Mouse (Mus musculus): Measurements from ENCODE around the gene Fblim1.
"Not testable (repeated sequence)": the region's sequence is repeated elsewhere in the genome, so short reads cannot be mapped to it uniquely, and the experiment has no call there.

The Fblim1 gene

DNA sequence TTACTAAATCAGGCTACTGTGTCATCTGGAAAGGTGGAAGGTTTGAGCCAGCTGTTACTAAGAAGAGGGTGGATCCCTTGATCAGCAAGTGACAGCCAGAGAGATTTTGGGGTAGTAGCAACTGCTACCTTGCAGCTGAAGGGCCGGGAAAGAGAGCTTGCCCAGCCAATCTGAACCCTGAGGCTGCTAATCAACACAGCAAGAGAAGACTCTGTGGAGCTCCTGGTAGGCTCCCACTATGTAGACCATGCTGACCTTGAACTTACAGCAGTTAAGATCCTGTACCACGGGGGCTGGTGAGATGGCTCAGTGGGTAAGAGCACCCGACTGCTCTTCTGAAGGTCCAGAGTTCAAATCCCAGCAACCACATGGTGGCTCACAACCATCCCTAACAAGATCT lies 41.2 kb downstream of the Fblim1 start:
- no peak for DNase-seq

- no peak for DNase-seq
These were observed 41.7 kb downstream of the Fblim1 start for GRCm38 (mm10) chr4:141564209-141564608.

DNA sequence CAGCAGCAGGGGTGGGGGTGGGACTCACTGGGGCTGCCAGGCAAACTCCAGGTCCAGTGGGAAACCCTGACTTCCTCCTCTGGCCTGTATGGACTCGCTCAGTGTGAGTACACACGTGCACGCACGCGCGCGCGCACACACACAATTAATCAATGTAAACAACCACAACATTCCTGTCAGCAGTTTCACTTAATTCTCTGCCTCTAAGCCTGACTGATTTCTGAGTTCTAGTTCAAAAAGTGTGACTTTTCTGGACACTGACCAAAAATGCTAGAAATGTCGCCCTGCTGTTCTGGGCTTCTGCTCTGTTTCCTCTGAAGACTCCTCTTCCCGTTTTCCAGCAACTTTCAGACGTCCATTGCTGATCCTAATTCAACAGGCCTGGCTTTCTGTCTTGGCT lies 43.6 kb downstream of the Fblim1 start:
- peak in 1 of 2 experiments; percentile 53 for DNase-seq

DNA sequence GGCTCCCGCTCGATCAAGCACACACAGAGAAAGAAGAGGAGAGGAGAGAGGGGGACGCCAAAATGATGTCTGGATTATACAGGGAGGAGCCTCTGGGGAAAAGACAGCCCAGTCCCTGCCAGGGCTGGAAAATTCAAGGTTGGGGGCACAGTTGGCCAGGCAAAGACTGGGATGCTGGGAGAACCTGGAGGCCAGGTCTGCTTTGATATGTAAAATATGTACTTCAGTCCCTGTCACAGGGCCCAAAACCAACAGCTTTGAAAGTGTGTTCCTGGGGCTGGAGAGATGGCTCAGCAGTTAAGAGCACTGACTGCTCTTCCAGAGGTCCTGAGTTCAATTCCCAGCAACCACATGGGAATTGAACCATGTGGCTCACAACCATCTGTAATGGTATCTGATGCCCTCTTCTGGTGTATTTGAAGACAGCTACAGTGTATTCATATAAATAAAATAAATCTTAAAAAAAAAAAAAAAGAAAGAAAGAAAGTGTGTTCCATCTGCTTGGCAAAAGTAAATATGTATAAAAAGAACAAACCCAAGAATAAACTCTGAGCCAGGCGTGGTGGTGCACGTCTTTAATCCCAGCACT lies 44.5 kb downstream of the Fblim1 start:
- DNase-seq: not testable (repeated sequence)

DNA sequence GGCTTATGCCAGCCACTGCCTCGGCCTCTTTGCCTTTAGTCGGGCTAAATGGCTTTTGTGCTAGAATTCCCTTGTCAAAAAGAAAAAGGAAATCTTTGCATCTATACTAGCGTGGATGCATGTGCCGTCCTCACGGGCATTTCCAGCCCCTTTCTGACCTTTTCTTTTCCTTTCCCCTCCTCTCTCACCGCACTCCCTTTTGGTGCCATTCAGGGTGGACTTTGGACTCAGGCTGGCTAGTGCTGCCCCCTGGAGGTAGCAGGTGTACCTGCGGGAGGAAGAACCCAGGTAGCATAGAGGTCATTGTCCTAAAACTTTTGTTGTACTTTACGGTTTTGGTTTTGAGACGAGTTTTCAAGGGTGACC lies 46.0 kb downstream of the Fblim1 start:
- peak; percentile 77 to 86 for DNase-seq

GRCm38 (mm10) chr4:141559131-141559897 lies 46.6 kb downstream of the Fblim1 start:
- DNase-seq: peak; percentile 75 to 77

- DNase-seq: peak; percentile 45 to 47
These were observed 47.2 kb downstream of the Fblim1 start for GRCm38 (mm10) chr4:141558658-141559057.

DNA sequence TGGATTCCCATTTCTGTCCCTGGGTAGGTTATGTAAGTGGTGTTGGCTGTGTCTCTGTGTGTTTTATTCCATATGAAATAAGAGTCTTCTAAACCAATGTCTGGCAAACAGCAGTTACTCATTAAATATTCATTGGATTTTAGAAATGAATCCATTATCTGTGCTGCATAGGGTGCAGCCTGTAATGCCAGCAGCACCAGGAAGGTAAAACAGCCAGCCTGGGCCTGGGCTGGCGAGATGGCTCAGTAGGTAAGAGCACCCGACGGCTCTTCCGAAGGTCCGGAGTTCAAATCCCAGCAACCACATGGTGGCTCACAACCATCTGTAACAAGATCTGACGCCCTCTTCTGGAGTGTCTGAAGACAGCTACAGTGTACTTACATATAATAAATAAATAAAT lies 49.7 kb downstream of the Fblim1 start:
- DNase-seq: not testable (repeated sequence)

DNA sequence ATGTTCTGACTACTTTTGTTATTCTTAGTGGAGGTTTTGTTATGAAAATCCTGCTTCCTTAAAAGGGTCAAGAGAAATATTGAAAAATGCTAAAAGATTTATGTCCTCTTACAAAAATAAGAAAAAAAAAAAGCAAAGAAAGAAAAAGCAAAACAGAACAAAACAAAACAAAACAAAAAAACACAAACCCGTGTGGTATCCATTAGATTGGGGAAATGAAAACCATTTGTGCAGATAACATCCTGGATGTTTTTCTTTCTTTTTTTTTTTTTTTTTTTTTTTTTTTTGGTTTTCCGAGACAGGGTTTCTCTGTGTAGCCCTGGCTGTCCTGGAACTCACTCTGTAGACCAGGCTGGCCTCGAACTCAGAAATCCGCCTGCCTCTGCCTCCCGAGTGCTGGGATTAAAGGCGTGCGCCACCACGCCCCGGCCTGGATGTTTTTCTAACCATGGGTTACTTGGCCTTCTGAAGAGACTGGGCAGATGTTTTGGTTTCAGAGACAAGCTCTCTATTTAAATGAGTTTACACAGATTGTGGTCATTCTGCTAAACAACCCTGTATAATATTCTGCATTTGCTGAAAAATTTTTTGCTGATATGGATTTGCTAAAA lies 51.5 kb downstream of the Fblim1 start:
- DNase-seq: not testable (repeated sequence)

GRCm38 (mm10) chr4:141552484-141552883 lies 53.4 kb downstream of the Fblim1 start:
- DNase-seq: peak in 1 of 2 experiments; percentile 25

- DNase-seq: no peak
These were observed 58.6 kb downstream of the Fblim1 start for GRCm38 (mm10) chr4:141547299-141547698.

DNA sequence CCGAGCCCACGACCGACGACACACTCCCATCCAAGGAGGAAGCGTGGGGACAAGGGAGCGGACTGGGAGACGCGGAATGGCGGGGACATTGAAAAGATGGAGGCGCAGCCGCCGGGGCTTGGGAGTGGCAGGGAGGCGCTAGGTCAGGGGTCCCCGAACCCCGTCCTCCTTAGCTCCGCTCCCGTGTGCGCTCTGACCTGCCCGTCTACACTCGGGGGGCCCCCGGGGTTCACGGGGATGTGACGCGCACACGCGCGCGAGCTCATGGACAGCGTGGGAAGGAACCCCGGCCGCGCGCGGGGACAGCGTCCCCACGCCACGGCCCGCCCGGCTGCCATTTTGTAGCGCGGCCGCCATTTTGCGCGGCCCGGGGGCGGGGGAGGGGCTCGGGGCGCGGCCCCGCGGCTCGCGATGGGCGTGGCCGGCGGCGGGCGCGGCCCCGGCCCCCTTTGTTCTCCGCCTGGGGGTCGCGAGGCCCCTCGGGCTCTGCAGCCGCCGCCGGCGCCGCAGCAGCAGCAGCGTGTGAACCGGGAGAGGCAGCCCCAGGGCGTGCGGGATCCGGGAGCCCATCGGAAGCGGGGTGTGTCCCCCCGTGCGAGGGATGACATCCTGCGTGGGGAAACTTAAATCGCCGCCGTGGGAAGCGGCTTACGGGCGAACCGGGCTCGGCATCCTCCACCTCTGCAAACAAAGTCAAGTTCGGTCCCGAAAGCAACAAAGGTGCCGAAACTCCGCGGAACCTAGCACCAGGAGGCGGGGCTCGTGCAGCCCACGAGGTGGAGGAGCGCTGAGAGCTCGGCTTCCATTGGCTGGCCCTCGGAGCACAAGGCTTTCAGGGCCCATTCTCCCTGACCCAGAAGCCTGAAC lies 59.3 kb downstream of the Fblim1 start:
- peak; percentile 88 to 91 for DNase-seq

DNA sequence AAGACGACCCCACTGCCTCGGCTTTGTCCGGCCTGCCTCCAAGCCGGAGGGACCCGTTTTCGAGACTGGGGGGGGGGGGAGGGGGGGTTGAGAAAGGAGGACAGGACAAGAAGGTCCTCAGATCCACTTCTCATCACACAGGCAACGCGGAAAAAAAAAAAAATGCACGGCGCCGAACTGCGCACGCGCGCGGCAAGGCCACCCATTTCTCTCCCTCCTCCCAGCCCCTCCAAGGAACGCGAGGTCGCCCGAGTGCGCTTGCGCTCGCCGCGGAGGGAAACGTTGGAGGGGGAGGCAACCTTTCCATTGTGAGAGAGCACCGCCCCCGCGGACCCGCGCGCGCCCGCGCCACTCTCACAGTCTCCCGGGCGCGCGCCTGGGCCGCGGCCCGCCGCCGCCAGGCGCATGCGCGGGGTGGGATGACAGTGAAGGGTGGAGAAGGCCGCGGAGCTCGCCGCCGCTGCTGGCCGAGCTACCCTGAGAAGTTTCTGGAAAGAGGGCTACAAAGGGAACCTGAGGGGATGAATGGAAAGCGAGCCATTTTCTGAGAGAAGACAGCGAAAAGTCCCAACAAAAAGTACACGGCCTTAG lies 60.1 kb downstream of the Fblim1 start:
- DNase-seq: peak; percentile 99

DNA sequence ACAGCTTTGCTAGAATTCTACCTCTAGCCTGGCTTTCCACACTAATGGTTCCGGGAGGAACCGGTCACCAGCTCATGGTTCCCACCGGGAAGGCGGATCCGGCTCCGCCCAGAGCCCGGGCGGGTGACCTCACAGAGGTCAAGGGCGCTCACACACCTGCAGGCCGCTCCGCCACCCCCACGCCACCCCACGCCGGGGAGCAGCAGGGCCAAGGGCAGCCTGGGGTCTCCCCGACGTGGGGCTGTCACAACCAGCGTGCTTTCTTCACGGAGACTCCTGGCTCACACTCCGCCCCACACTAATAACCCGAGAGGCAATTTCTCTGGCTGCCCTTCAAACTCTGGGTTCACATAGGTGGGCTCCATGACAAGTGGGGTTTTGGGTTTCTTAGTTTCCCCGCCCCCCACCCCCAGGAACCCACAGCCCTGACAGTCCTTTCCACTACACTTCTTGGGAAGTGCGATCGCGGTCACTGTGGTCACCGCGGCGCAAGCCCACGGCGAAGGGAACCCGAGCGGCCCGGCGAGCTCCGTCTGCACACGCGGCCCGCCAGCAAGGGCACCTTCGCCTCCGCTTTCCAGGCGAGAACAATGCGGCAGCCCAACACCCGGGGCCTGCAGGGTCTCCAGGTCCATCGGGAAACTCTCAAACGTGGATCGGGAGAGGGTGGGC lies 60.7 kb downstream of the Fblim1 start:
- DNase-seq: peak; percentile 76 to 84

DNA sequence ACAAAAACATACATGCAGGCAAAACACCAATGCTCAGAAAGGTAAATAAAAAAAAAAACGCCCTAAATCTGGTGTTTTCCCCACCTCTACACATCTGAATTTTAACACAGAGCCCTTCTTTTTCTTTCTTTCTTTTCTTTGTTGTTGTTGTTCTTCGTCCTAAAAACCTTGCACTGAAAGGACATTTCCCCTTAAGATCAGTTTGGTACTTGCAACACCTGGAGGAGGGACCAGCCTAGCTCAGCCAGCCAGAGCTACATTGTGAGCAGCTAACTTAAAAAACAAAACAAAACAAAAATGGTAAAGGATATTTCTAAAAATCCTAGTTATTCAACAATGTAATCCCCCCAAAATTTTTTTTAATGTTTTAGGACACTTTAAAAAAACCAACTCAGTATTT lies 61.4 kb downstream of the Fblim1 start:
- no peak for DNase-seq

DNA sequence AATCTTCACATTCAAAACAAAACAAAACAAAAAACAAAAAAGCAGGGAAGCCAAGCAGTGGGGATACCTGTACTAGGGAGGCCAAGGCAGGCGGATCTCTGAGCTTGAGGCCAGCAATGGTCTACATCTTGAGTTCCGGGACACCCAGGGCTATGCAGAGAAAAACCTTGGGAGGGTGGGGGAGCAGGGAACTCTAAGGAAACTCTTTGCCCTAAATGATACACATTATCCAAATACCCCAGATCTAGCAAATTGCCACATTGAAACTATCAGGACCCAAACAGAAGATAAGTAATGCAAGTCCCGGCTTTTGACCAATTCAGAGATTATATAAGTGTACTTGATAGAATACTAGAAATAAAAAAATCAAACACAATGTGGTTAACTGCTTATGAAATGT lies 62.3 kb downstream of the Fblim1 start:
- DNase-seq: no peak

- DNase-seq: no peak
These were observed 64.0 kb downstream of the Fblim1 start for GRCm38 (mm10) chr4:141541851-141542250.

- DNase-seq: no peak
These were observed 65.1 kb downstream of the Fblim1 start for GRCm38 (mm10) chr4:141540844-141541243.

DNA sequence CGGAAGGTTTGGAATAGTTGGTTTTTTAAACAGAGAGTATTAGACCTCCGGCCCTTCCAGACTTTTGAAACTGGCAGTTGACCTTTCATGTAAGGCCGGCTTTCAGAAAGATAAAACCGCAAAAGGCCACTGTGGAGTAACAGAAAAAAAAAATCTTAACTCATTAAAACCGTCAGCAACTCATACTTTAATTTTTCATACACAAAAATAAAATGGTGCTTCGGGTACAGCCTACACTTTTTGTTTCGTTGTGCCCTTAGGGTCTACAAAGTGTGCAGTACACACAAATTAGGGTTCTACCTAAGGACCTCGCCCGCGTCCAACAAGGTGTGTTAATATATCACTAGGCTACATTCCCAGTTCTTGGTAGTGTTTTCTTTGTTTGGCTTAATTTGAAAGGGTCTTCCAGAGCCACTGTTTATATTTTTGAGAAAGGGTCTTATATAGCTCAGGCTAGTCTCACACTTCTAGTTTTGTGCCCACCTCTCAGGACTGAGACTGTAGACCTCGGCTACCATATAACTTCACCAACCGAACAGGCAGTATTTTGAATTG lies 66.6 kb downstream of the Fblim1 start:
- no peak for DNase-seq

DNA sequence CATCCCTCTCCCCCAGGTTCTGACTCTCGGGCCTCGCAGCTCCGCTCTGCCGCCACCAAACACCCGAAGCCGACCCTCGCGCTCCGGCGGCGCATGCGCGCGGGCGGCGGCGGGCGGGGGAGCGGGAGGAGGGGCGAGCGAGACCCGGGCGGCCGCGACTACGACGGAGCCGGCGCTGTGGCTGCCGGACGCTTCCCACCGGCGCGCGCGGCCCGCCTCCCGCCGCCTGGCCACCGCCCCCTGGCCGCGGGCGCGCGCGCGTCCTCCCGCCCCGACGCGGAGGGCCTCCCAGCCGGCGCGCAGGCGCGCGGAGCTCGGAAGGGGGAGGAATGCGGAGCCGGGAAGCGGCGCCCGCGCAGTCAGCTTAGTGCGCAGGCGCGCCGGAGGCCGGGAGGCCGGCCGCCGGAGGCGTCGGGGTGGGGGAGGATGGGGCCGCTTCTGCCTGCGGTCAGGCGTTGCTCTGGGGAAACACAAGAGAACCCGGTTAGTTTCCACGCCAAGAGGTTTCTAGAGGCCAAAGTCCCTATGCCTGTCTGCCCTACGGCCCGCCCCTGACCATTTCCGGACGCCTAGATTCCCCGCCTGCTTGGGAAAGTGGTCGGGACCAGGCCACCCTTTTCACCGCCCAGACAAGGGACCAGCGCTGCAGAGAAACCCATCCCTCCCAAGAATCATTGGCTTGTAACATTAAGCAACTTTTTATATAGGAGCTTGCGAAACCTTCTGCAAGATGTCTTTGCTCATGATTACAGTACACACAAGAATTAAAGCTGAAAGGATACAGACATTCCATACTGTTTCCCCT lies 67.3 kb downstream of the Fblim1 start, which contains the start of gene Spen:
Gene Spen, minus strand, starts transcription at position 190 of the 805 bp plus-strand sequence.
- DNase-seq: peak; percentile 95 to 99
